Mouse (Mus musculus): Measurements from ENCODE around the gene Ttll10. TPM values are rescaled to one million over a fixed set of nuclear protein-coding genes. Genes with fewer than 3 reads are reported as not detected.

Ttll10 gene
- polyA plus RNA-seq, 2 experiments: 2.6 to 4.2 TPM

DNA sequence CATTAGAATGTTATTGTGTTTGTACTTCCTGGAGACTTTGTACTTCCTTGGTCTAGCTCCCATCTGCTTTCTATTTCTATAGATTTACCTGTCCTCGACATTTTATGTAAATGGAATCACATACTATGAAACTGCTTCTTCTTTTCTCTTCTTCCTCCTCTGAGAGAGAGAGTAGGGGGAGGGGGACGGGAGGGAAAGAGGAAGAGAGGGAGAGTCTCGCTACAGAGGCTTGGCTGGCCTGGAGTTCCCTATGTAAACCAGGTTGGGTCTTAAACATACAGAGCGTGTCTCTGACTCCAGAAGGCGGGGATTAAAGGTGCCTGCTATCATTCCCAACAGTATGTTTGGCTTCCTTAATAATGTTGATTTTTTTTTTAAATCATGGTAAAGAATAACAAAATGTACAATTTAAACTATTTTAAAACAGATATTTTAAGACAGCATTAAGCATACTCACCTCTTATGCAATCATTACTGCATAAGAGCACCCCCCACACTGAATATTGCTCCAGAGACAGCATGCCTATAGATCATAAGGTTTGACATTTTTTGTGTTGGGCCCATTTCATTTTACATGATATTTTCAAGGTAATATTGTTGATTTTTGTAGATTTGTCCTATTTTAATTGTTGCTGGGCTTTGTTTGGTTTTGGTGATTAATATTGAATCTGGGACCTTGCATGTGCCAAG, 28.3 kb upstream of the Ttll10 start:
- no peaks in the 10 kb centered on the region for H3K36me3 ChIP-seq (ENCODE audit: control insufficient read depth, insufficient read depth, low read length)
- H3K9ac ChIP-seq (ENCODE audit: low read depth, low read length, severe bottlenecking): no peak overlapping the region
- no peak for ATAC-seq (ENCODE audit: low FRiP score, low read depth)
- H3K9me3 ChIP-seq (ENCODE audit: control insufficient read depth, low read length): no peaks in the 10 kb centered on the region
- 33% methylated on average over 5 of the region's 5 CpGs for WGBS
- H3K27ac ChIP-seq (replicated peaks; ENCODE audit: low read depth, low read length): no peak overlapping the region
- H3K27me3 ChIP-seq (ENCODE audit: control insufficient read depth, insufficient read depth, low read length): no peaks in the 10 kb centered on the region
- no peak overlapping the region for H3K4me3 ChIP-seq (replicated peaks; ENCODE audit: low read length)
- no peak overlapping the region for H3K4me2 ChIP-seq (replicated peaks; ENCODE audit: low read depth, low read length, severe bottlenecking)
- peaks cover 14% of the 10 kb centered on the region for H3K4me1 ChIP-seq (ENCODE audit: control insufficient read depth, insufficient read depth, low read length)
- DNase-seq (ENCODE audit: low spot score): no peak
- TF ChIP-seq POLR2A (IDR thresholded peaks at IDR 0.05; ENCODE audit: borderline replicate concordance, extremely low read depth, insufficient read depth, insufficient read length): no peak

DNA sequence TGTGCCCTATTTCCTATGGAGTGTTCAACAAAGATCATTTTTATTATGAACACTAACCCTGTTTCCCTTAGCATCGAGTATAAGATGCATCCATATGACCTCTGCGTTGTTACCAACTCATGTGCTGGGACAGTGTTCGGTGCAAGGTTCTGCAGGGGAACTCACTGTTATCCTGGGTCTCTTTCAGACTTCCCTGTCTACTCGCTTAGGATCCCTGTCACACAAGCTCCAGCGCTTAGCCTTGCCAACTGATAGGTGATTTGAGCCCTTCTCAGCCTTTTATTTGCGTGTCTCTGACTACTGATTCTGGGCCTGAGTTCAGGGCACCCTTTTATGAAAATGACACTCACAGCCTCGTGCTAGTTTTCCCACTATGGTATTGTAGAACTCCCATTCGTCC, 26.0 kb upstream of the Ttll10 start:
- Histone ChIP-seq H3K4me2 (replicated peaks; ENCODE audit: low read depth, low read length, severe bottlenecking) (no peak overlapping the region), H3K9me3 (ENCODE audit: control insufficient read depth, low read length) (no peaks in the 10 kb centered on the region), H3K27ac (replicated peaks; ENCODE audit: low read depth, low read length) (no peak overlapping the region), H3K4me1 (ENCODE audit: control insufficient read depth, insufficient read depth, low read length) (peaks cover 16% of the 10 kb centered on the region), H3K9ac (ENCODE audit: low read depth, low read length, severe bottlenecking) (no peak overlapping the region), H3K4me3 (replicated peaks; ENCODE audit: low read length) (no peak overlapping the region), H3K36me3 (ENCODE audit: control insufficient read depth, insufficient read depth, low read length) (no peaks in the 10 kb centered on the region), H3K27me3 (ENCODE audit: control insufficient read depth, insufficient read depth, low read length) (no peaks in the 10 kb centered on the region)
- DNase-seq (ENCODE audit: low spot score) (no peak), ATAC-seq (ENCODE audit: low FRiP score, low read depth) (no peak)
- 88% methylated on average over 8 of the region's 8 CpGs for WGBS
- no peak for TF ChIP-seq POLR2A (IDR thresholded peaks at IDR 0.05; ENCODE audit: borderline replicate concordance, extremely low read depth, insufficient read depth, insufficient read length)

DNA sequence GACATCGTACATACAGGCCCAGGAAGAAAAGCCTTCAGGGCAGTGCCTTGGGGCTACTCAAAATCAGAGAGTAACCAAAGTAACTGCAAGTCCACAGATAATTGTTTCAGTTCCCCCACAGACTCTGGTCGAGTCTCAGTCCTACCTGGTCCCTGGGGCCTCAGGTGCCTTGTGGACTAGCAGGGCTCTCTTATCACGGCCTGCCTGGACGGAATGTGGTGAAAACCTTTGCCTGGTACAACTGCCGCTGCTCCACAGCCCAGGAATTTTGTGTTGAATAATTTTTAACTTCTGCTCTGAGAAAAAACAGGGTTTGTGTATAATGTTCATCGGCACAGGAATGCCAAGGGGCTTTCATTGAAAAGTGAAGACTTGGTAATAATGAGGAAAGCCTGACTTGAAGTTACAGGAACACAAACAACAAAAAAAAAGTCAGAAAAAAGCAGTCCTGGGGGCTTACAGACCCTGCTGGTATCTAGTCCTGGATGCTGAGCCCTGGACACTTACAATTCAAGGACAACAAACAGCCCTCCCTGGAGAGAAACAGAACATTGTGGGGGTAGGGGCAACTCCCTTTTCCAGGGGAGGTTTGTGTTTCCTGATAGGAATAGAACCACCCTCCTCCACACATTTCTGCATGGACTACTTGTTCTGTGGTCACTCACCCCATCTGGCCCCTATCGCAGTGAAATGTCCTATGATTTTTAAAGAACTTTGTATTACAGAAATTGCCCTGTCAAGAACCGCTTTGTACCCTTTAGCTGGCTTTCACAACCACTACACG, 25.1 kb upstream of the Ttll10 start:
- Histone ChIP-seq H3K9ac (ENCODE audit: low read depth, low read length, severe bottlenecking) (no peak overlapping the region), H3K27me3 (ENCODE audit: control insufficient read depth, insufficient read depth, low read length) (no peaks in the 10 kb centered on the region), H3K4me3 (replicated peaks; ENCODE audit: low read length) (no peak overlapping the region), H3K4me2 (replicated peaks; ENCODE audit: low read depth, low read length, severe bottlenecking) (no peak overlapping the region), H3K27ac (replicated peaks; ENCODE audit: low read depth, low read length) (no peak overlapping the region), H3K9me3 (ENCODE audit: control insufficient read depth, low read length) (no peaks in the 10 kb centered on the region), H3K36me3 (ENCODE audit: control insufficient read depth, insufficient read depth, low read length) (no peaks in the 10 kb centered on the region), H3K4me1 (ENCODE audit: control insufficient read depth, insufficient read depth, low read length) (peaks cover 16% of the 10 kb centered on the region)
- ATAC-seq (ENCODE audit: low FRiP score, low read depth) (no peak), DNase-seq (ENCODE audit: low spot score) (no peak)
- TF ChIP-seq POLR2A (IDR thresholded peaks at IDR 0.05; ENCODE audit: borderline replicate concordance, extremely low read depth, insufficient read depth, insufficient read length): no peak
- WGBS: 71% methylated on average over 9 of the region's 9 CpGs

- H3K4me1 ChIP-seq (ENCODE audit: control insufficient read depth, insufficient read depth, low read length): peaks cover 16% of the 10 kb centered on the region
- H3K27ac ChIP-seq (replicated peaks; ENCODE audit: low read depth, low read length): no peak overlapping the region
- H3K36me3 ChIP-seq (ENCODE audit: control insufficient read depth, insufficient read depth, low read length): no peaks in the 10 kb centered on the region
- H3K4me2 ChIP-seq (replicated peaks; ENCODE audit: low read depth, low read length, severe bottlenecking): no peak overlapping the region
- TF ChIP-seq POLR2A (IDR thresholded peaks at IDR 0.05; ENCODE audit: borderline replicate concordance, extremely low read depth, insufficient read depth, insufficient read length): no peak
- H3K4me3 ChIP-seq (replicated peaks; ENCODE audit: low read length): no peak overlapping the region
- H3K9ac ChIP-seq (ENCODE audit: low read depth, low read length, severe bottlenecking): no peak overlapping the region
- 44% methylated on average over 5 of the region's 5 CpGs for WGBS
- no peaks in the 10 kb centered on the region for H3K9me3 ChIP-seq (ENCODE audit: control insufficient read depth, low read length)
- no peak for ATAC-seq (ENCODE audit: low FRiP score, low read depth)
- DNase-seq (ENCODE audit: low spot score): peak; percentile 25
- H3K27me3 ChIP-seq (ENCODE audit: control insufficient read depth, insufficient read depth, low read length): peaks cover under 1% of the 10 kb centered on the region; the same call in 1 of the 2 replicates
Observed at GRCm38 (mm10) chr4:156083348-156083747, 24.1 kb upstream of the Ttll10 start.

- Histone ChIP-seq H3K9ac (ENCODE audit: low read depth, low read length, severe bottlenecking) (no peak overlapping the region), H3K27ac (replicated peaks; ENCODE audit: low read depth, low read length) (no peak overlapping the region), H3K4me2 (replicated peaks; ENCODE audit: low read depth, low read length, severe bottlenecking) (no peak overlapping the region), H3K4me3 (replicated peaks; ENCODE audit: low read length) (no peak overlapping the region), H3K27me3 (ENCODE audit: control insufficient read depth, insufficient read depth, low read length) (peaks cover 7% of the 10 kb centered on the region), H3K36me3 (ENCODE audit: control insufficient read depth, insufficient read depth, low read length) (no peaks in the 10 kb centered on the region), H3K9me3 (ENCODE audit: control insufficient read depth, low read length) (no peaks in the 10 kb centered on the region), H3K4me1 (ENCODE audit: control insufficient read depth, insufficient read depth, low read length) (peaks cover 22% of the 10 kb centered on the region)
- ATAC-seq (ENCODE audit: low FRiP score, low read depth) (no peak), DNase-seq (ENCODE audit: low spot score) (no peak)
- TF ChIP-seq POLR2A (IDR thresholded peaks at IDR 0.05; ENCODE audit: borderline replicate concordance, extremely low read depth, insufficient read depth, insufficient read length): no peak
- 54% methylated on average over 4 of the region's 4 CpGs for WGBS
Observed at GRCm38 (mm10) chr4:156082621-156083234, 23.5 kb upstream of the Ttll10 start.
